Mouse (Mus musculus) myocyte (in vitro differentiated cells): ENCODE data around the gene Max.

ENCODE experiments used
- MYOD1 ChIP-seq, 3 experiments: IDR thresholded peaks; one replicate each; pipeline ENCODE4 v1.6.1; 2011; ENCODE audit warnings: control low read depth in 2 of 3, low read depth in 2 of 3, mild to moderate bottlenecking in 2 of 3, moderate library complexity in 1 of 3; ENCODE audit not compliant: insufficient read length in 2 of 3, control insufficient read depth in 1 of 3
- USF1 ChIP-seq: IDR thresholded peaks from one replicate; pipeline ENCODE4 v1.6.1; 2011; ENCODE audit warnings: low read depth, mild to moderate bottlenecking, control low read depth, moderate library complexity

- TF ChIP-seq MYOD1 (IDR thresholded peaks at IDR 0.05; ENCODE audit: control insufficient read depth in 1 of 3, insufficient read length in 2 of 3, low read depth in 2 of 3) (no peak), USF1 (no peak)
Measured at GRCm38 (mm10) chr12:76965089-76965488, 3.1 kb upstream of the Max start.
